Mouse (Mus musculus) MEL (cell line): ENCODE data around the gene Notch2.

Source experiments
- CHD2 ChIP-seq: IDR thresholded peaks from 2 replicates; pipeline ENCODE4 v1.6.1; 2011; ENCODE audit warnings: low read length, improper control_type of control experiment
- CTCF ChIP-seq, 3 experiments: IDR thresholded peaks in 2 of 3; conservative IDR thresholded peaks in 1 of 3; 2 replicates each; pipeline ENCODE4 v1.5.1; 2011 to 2012; ENCODE audit warnings: low read length in 3 of 3, low read depth in 2 of 3, mild to moderate bottlenecking in 2 of 3, improper control_type of control experiment in 1 of 3, inconsistent platforms in 1 of 3, mixed read lengths in 1 of 3, moderate library complexity in 1 of 3; ENCODE audit not compliant: control insufficient read depth in 1 of 3, insufficient read depth in 1 of 3, poor library complexity in 1 of 3, severe bottlenecking in 1 of 3
- EP300 ChIP-seq, 2 experiments: IDR thresholded peaks; 2 replicates each; pipeline ENCODE4 v1.6.1; 2011; ENCODE audit warnings: improper control_type of control experiment in 2 of 2, low read length in 2 of 2, low read depth in 1 of 2, mild to moderate bottlenecking in 1 of 2
- GATA1 ChIP-seq: IDR thresholded peaks from 2 replicates; pipeline ENCODE4 v1.6.1; 2011; ENCODE audit warnings: low read depth, low read length, improper control_type of control experiment
- HCFC1 ChIP-seq: IDR thresholded peaks from 2 replicates; pipeline ENCODE4 v1.6.1; 2012; ENCODE audit warnings: low read depth, mild to moderate bottlenecking, inconsistent platforms, low read length, improper control_type of control experiment, moderate library complexity
- MAFK ChIP-seq: IDR thresholded peaks from 2 replicates; pipeline ENCODE4 v1.6.1; 2011; ENCODE audit warnings: low read depth, mild to moderate bottlenecking, low read length, improper control_type of control experiment, borderline replicate concordance
- MAX ChIP-seq: IDR thresholded peaks from 2 replicates; pipeline ENCODE4 v1.6.1; 2011; ENCODE audit warnings: low read length, improper control_type of control experiment
- MAZ ChIP-seq: IDR thresholded peaks from 2 replicates; pipeline ENCODE4 v1.6.1; 2012; ENCODE audit warnings: low read depth, mild to moderate bottlenecking, inconsistent platforms, low read length, improper control_type of control experiment
- POLR2A ChIP-seq, 2 experiments: IDR thresholded peaks; 2 replicates each; pipeline ENCODE4 v1.6.1; 2011 to 2012; ENCODE audit warnings: low read length in 2 of 2, mild to moderate bottlenecking in 2 of 2, control low read depth in 1 of 2, improper control_type of control experiment in 1 of 2, low read depth in 1 of 2, moderate library complexity in 1 of 2; ENCODE audit not compliant: control insufficient read depth in 1 of 2, insufficient read depth in 1 of 2, poor library complexity in 1 of 2
- POLR2AphosphoS2 ChIP-seq: IDR thresholded peaks from 2 replicates; pipeline ENCODE4 v1.6.1; 2011; ENCODE audit warnings: low read length, improper control_type of control experiment
- SMC3 ChIP-seq: IDR thresholded peaks from 2 replicates; pipeline ENCODE4 v1.6.1; 2011; ENCODE audit warnings: low read depth, low read length, improper control_type of control experiment
- TBP ChIP-seq: IDR thresholded peaks from 2 replicates; pipeline ENCODE4 v1.8.0; 2011; ENCODE audit warnings: low read depth, low read length, improper control_type of control experiment
- USF1 ChIP-seq: IDR thresholded peaks from 2 replicates; pipeline ENCODE4 v1.6.1; 2014; ENCODE audit warnings: low read depth, mild to moderate bottlenecking, inconsistent platforms, low read length, improper control_type of control experiment, moderate library complexity
- ZC3H11A ChIP-seq: IDR thresholded peaks from 2 replicates; pipeline ENCODE4 v1.6.1; 2012; ENCODE audit warnings: low read depth, mild to moderate bottlenecking, inconsistent platforms, low read length, improper control_type of control experiment

DNA sequence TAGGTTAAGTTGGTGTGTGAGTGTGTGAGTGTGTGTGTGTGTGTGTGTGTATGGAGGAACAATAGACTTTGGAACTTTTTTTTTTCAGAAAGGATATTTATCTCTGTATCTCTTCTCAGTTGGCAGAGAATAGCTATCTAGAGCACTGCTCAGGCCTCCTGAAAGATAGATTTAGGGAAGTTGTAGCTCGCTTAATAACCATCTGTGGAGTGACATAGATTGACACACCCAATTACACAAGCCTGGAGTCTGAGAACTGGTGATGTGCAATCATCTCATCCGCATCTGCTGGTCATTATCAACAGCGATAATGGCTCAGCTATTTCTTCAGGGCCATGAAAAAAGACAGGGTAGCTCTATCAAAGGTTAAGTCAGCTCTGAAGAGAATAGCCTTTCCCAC, 18.9 kb downstream of the Notch2 start:
- TF ChIP-seq ZC3H11A (no peak), POLR2A (IDR thresholded peaks at IDR 0.05; ENCODE audit: control insufficient read depth in 1 of 2, insufficient read depth in 1 of 2, low read depth in 1 of 2, low read length in 2 of 2, poor library complexity in 1 of 2) (no peak), CHD2 (peak; percentile 16; the same call in 1 of the 2 replicates), EP300 (IDR thresholded peaks at IDR 0.05; ENCODE audit: low read depth in 1 of 2, low read length in 2 of 2) (peak; percentile 89 to 95), TBP (no peak), HCFC1 (no peak), CTCF (IDR thresholded peaks at IDR 0.05 in 2 of 3, conservative IDR thresholded peaks at IDR 0.05 in 1 of 3; ENCODE audit: control insufficient read depth in 1 of 3, insufficient read depth in 1 of 3, low read depth in 2 of 3, low read length in 3 of 3, poor library complexity in 1 of 3, severe bottlenecking in 1 of 3) (no peak), MAZ (no peak), MAFK (no peak), USF1 (no peak), POLR2AphosphoS2 (no peak), SMC3 (no peak; the same call in 1 of the 2 replicates), MAX (no peak), GATA1 (peak; percentile 94)
